Mouse (Mus musculus) left cerebral cortex, adult 8-10 months (tissue): Measurements from ENCODE around the gene Ralbp1. TPM values are rescaled to one million over a fixed set of nuclear protein-coding genes. Genes with fewer than 3 reads are reported as not detected.
A peak's percentile ranks its signal among the peaks of the same experiment; 100 is the strongest.

ENCODE experiments used
- DNase-seq, 2 experiments: peaks; one replicate each; pipeline ENCODE4 v3.0.0; 2022; ENCODE audit warnings: low spot score in 2 of 2
- total RNA-seq, 4 experiments: library from RNA; stranded (reverse); gene quantifications; 2 replicates each; pipeline ENCODE4 v1.2.4; 2022

Gene Ralbp1
- total RNA-seq, 4 experiments from 2014 or later = 64.6 to 75.2 (median 69.3) TPM

- DNase-seq = no peak
Observed at GRCm38 (mm10) chr17:65902281-65902680, 16.7 kb upstream of the Ralbp1 start.

GRCm38 (mm10) chr17:65896016-65896415 is 10.4 kb upstream of the Ralbp1 start:
- no peak for DNase-seq

- no peak for DNase-seq
Observed at GRCm38 (mm10) chr17:65889476-65889875, 3.9 kb upstream of the Ralbp1 start.

- no peak for DNase-seq
Observed at GRCm38 (mm10) chr17:65886571-65886970, 973 bp upstream of the Ralbp1 start.

- DNase-seq = no peak
Observed at GRCm38 (mm10) chr17:65885398-65885696, 251 bp downstream of the Ralbp1 start.

GRCm38 (mm10) chr17:65884691-65885397 is 754 bp downstream of the Ralbp1 start:
- DNase-seq = peak; percentile 95 to 100

- peak in 1 of 2 experiments; percentile 52 for DNase-seq
Observed at GRCm38 (mm10) chr17:65884061-65884669, 1.4 kb downstream of the Ralbp1 start.

- DNase-seq = no peak
Observed at GRCm38 (mm10) chr17:65877026-65877425, 8.6 kb downstream of the Ralbp1 start.

GRCm38 (mm10) chr17:65873834-65874233 is 11.8 kb downstream of the Ralbp1 start:
- no peak for DNase-seq

- no peak for DNase-seq
Observed at GRCm38 (mm10) chr17:65873156-65873555, 12.4 kb downstream of the Ralbp1 start.

GRCm38 (mm10) chr17:65872652-65873051 is 12.9 kb downstream of the Ralbp1 start:
- DNase-seq = no peak

- no peak for DNase-seq
Observed at GRCm38 (mm10) chr17:65872051-65872450, 13.5 kb downstream of the Ralbp1 start.

- DNase-seq = no peak
Observed at GRCm38 (mm10) chr17:65871641-65872041, 14.0 kb downstream of the Ralbp1 start.

- peak in 1 of 2 experiments; percentile 69 for DNase-seq
Observed at GRCm38 (mm10) chr17:65870146-65870545, 15.5 kb downstream of the Ralbp1 start.

- DNase-seq = no peak
Observed at GRCm38 (mm10) chr17:65869720-65870119, 15.9 kb downstream of the Ralbp1 start.

- no peak for DNase-seq
Observed at GRCm38 (mm10) chr17:65867996-65868395, 17.6 kb downstream of the Ralbp1 start.

GRCm38 (mm10) chr17:65866201-65866600 is 19.4 kb downstream of the Ralbp1 start:
- no peak for DNase-seq

GRCm38 (mm10) chr17:65865265-65865664 is 20.3 kb downstream of the Ralbp1 start:
- no peak for DNase-seq

GRCm38 (mm10) chr17:65864742-65865141 is 20.9 kb downstream of the Ralbp1 start:
- DNase-seq = no peak

GRCm38 (mm10) chr17:65863830-65864229 is 21.8 kb downstream of the Ralbp1 start:
- no peak for DNase-seq

GRCm38 (mm10) chr17:65862579-65862978 is 23.0 kb downstream of the Ralbp1 start:
- no peak for DNase-seq

GRCm38 (mm10) chr17:65857617-65858016 is 28.0 kb downstream of the Ralbp1 start:
- DNase-seq = no peak

- no peak for DNase-seq
Observed at GRCm38 (mm10) chr17:65854006-65854405, 31.6 kb downstream of the Ralbp1 start.
